Mouse (Mus musculus) lung, postnatal 0 days (tissue): ENCODE data around the gene Slitrk3. TPM values are rescaled to one million over a fixed set of nuclear protein-coding genes. Genes with fewer than 3 reads are reported as not detected.

Experiments
- ATAC-seq: fragments of 200-750 bp; cut with Nextera tagmentation; 2 replicates; pipeline ENCODE4 v1.8.0; 2017; ENCODE audit warnings: moderate library complexity
- DNase-seq: peaks from one replicate; pipeline ENCODE4 v3.0.0-alpha.2; 2016; ENCODE audit warnings: low spot score
- H3K27ac ChIP-seq: fragments of 300-500 bp; sonication (generic); 2 replicates; pipeline ENCODE4 v1.5.1; 2014; ENCODE audit warnings: antibody characterized with exemption, mild to moderate bottlenecking, low read length, mixed read lengths
- H3K27me3 ChIP-seq: fragments of 300-500 bp; sonication (generic); replicated peaks from 2 replicates; pipeline ENCODE4 v1.6.1; 2014; ENCODE audit warnings: low read length, mixed read lengths; ENCODE audit not compliant: insufficient read depth
- H3K36me3 ChIP-seq: fragments of 300-500 bp; sonication (generic); 2 replicates; pipeline ENCODE4 v1.6.1; 2014; ENCODE audit warnings: low read length, mixed read lengths; ENCODE audit not compliant: insufficient read depth
- H3K4me1 ChIP-seq: fragments of 300-500 bp; sonication (generic); 2 replicates; pipeline ENCODE4 v1.6.1; 2014; ENCODE audit warnings: antibody characterized with exemption, low read depth, low read length, mixed read lengths; ENCODE audit not compliant: insufficient read depth
- H3K4me2 ChIP-seq: fragments of 300-500 bp; sonication (generic); replicated peaks from 2 replicates; pipeline ENCODE4 v1.6.1; 2014; ENCODE audit warnings: low read depth, mild to moderate bottlenecking, low read length, moderate library complexity, mixed read lengths
- H3K4me3 ChIP-seq: fragments of 300-500 bp; sonication (generic); 2 replicates; pipeline ENCODE4 v1.5.1; 2014; ENCODE audit warnings: low read depth, low read length
- H3K9ac ChIP-seq: fragments of 300-500 bp; sonication (generic); replicated peaks from 2 replicates; pipeline ENCODE4 v1.6.1; 2014; ENCODE audit warnings: low read depth, mild to moderate bottlenecking
- H3K9me3 ChIP-seq: fragments of 300-500 bp; sonication (generic); 2 replicates; pipeline ENCODE4 v1.6.1; 2016; ENCODE audit warnings: low read length, mixed read lengths
- CTCF ChIP-seq: IDR thresholded peaks from 2 replicates; pipeline ENCODE4 v1.5.1; 2016; ENCODE audit warnings: antibody characterized with exemption, mild to moderate bottlenecking
- EP300 ChIP-seq: IDR thresholded peaks from 2 replicates; pipeline ENCODE4 v1.6.1; 2016; ENCODE audit warnings: antibody characterized with exemption, mild to moderate bottlenecking, control low read depth
- WGBS: fragments of 180-500 bp; shearing (Covaris S2); extraction: QIAGEN DNeasy Blood & Tissue Kit; methylation state at CpG from one replicate; pipeline ENCODE4 v1.1.7; 2014; 5-methylcytosine and 5-hydroxymethylcytosine counted together
- polyA plus RNA-seq: library from polyadenylated mRNA; unstranded; fragments of >200 nt; fragmentation: Nextera tagmentation; extraction: Ambion mirVana; gene quantifications from 2 replicates; pipeline ENCODE4 v1.2.1, GENCODE M21; 2015

Gene Slitrk3
- polyA plus RNA-seq, 1 experiment from 2014 or later = not detected

DNA sequence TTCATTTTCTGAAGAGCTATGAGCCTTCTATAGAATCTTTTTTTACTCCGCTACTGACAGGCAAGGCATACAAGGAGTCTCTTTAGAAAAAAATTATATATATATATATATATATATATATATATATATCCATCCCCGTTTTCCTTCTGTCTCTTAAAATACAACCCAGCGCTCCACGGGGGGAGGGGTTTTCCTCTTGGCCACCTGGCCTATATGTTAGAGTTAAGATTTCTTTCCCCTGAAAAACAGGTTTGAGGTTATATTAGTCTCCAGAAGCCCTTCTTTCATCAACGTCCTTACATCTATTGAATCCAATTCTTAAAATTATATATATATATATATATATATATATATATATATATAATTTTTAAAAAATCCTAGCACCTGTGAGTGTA, 1.6 kb downstream of the Slitrk3 start:
- H3K27me3 ChIP-seq = peaks cover 6% of the 10 kb centered on the region; the same call in 1 of the 2 replicates
- H3K4me2 ChIP-seq = no peak overlapping the region
- TF ChIP-seq CTCF (no peak), EP300 (no peak)
- ATAC-seq (no peak), DNase-seq (no peak)
- no peak overlapping the region for H3K27ac ChIP-seq
- no peak overlapping the region for H3K9ac ChIP-seq
- H3K4me1 ChIP-seq = no peaks in the 10 kb centered on the region; the same call in 1 of the 2 replicates
- no peak overlapping the region for H3K4me3 ChIP-seq
- no peaks in the 10 kb centered on the region for H3K9me3 ChIP-seq
- H3K36me3 ChIP-seq = no peaks in the 10 kb centered on the region
- WGBS = 39% methylated on average over 5 of the region's 5 CpGs

DNA sequence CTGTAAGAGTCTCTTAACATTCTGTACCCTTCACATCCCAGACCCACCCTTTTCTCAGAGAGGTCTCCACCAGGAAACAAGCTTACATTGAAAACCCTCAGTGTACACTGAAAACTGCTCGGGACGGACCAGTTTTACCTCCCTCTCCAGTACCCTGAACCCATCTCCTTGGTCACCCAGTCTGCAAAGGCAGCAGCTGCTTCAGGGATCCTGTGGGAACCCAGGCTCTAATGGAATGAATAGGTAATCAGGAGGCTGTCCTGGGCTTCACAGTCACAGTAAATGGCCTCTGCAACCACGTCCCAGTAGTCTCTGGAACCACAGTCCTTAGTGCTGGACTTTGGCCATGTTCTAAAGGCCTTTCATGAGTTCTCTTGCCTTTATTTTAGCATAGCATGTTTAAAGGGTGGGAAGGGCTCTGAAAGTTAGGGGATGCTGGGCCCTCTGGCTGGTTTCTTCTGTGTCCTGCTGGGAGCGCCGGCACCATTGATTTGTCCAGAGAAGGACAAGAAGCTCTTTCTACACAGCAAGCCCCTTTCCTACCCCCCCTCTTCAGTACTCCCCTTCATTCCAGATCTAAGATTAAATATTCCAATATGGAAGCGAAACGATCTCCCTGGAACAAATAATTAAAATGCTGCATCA, 2.1 kb downstream of the Slitrk3 start:
- ATAC-seq = no peak
- peaks cover 6% of the 10 kb centered on the region; the same call in 1 of the 2 replicates for H3K27me3 ChIP-seq

DNA sequence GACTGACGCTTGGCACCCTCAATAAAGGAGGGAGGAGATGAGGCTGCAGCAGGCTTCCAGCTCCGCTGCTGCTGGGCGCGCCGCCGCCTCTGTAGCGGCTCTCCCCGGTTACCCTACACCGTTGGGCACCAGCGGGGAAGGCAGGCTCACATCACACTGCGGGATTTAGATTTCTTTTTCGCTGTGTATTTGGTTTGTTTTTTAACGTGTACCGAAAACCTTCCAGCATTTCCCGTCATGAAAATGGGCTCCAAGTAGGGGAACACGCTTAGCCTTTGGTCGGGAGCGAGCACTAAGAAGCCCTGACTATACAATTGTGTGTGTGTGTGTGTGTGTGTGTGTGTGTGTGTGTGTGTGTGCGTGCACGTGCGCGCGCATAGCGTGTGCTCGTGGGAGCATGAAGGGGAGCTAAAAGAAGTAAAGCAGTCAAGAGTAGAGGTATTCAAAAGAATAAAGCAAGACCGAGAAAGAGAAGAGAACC, 4.1 kb downstream of the Slitrk3 start:
- Histone ChIP-seq H3K9ac (no peak overlapping the region), H3K27ac (no peak overlapping the region), H3K36me3 (no peaks in the 10 kb centered on the region), H3K4me3 (peak overlapping the region; percentile 28), H3K4me1 (no peaks in the 10 kb centered on the region; the same call in 1 of the 2 replicates), H3K4me2 (peak overlapping the region; percentile 51), H3K27me3 (peaks cover 6% of the 10 kb centered on the region; the same call in 1 of the 2 replicates), H3K9me3 (no peaks in the 10 kb centered on the region)
- WGBS = 3% methylated on average over 26 of the region's 26 CpGs
- ATAC-seq (no peak), DNase-seq (no peak)
- TF ChIP-seq EP300 (no peak), CTCF (no peak)

More for the DNA sequence above, 2.1 kb downstream of the Slitrk3 start:
- no peaks in the 10 kb centered on the region for H3K36me3 ChIP-seq
- H3K4me3 ChIP-seq = no peak overlapping the region
- no peak overlapping the region for H3K9ac ChIP-seq
- no peaks in the 10 kb centered on the region for H3K9me3 ChIP-seq
- H3K4me2 ChIP-seq = no peak overlapping the region
- H3K4me1 ChIP-seq = no peaks in the 10 kb centered on the region; the same call in 1 of the 2 replicates
- no peak for TF ChIP-seq CTCF
- WGBS = 40% methylated on average over 7 of the region's 7 CpGs
- no peak overlapping the region for H3K27ac ChIP-seq
- no peak for DNase-seq

DNA sequence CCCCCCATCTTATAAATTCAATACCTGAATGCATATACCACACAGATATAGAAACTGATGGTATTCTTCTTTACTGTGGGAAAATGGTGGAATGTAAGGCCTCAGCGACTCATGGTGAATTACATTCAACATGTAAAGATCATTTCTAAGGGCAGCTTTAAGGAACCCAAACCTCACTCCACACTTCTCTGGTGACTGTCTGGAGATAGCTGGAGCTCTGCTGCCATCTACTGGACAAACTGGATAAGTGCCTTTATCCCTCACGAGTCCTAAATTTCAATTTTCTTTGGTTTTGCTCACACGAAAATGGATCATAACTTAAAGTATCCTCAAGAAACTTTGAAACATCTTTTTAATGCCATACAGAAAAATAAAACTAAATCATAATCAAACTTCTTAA, 11.4 kb downstream of the Slitrk3 start:
- DNase-seq (peak; percentile 74), ATAC-seq (no peak; the same call in 1 of the 2 replicates)
- WGBS = 1% methylated on average over 3 of the region's 3 CpGs
- H3K27ac ChIP-seq = no peak overlapping the region
- no peaks in the 10 kb centered on the region for H3K27me3 ChIP-seq
- no peaks in the 10 kb centered on the region for H3K9me3 ChIP-seq
- no peaks in the 10 kb centered on the region for H3K4me1 ChIP-seq
- H3K9ac ChIP-seq = no peak overlapping the region
- TF ChIP-seq EP300 = no peak
- TF ChIP-seq CTCF = peak; percentile 84
- no peak overlapping the region for H3K4me3 ChIP-seq
- no peaks in the 10 kb centered on the region for H3K36me3 ChIP-seq
- no peak overlapping the region for H3K4me2 ChIP-seq

- H3K27ac ChIP-seq = no peak overlapping the region
- DNase-seq (no peak), ATAC-seq (no peak)
- H3K9me3 ChIP-seq = no peaks in the 10 kb centered on the region
- TF ChIP-seq CTCF (no peak), EP300 (no peak)
- no peak overlapping the region for H3K4me3 ChIP-seq
- H3K4me1 ChIP-seq = no peaks in the 10 kb centered on the region
- no peaks in the 10 kb centered on the region for H3K36me3 ChIP-seq
- no peak overlapping the region for H3K9ac ChIP-seq
- no peak overlapping the region for H3K4me2 ChIP-seq
- H3K27me3 ChIP-seq = no peaks in the 10 kb centered on the region
These were observed 15.3 kb downstream of the Slitrk3 start for GRCm38 (mm10) chr3:73042256-73042655.

GRCm38 (mm10) chr3:73006045-73006444, 51.6 kb downstream of the Slitrk3 start:
- H3K4me1 ChIP-seq = no peaks in the 10 kb centered on the region
- no peak overlapping the region for H3K4me2 ChIP-seq
- H3K9ac ChIP-seq = no peak overlapping the region
- no peaks in the 10 kb centered on the region for H3K9me3 ChIP-seq
- no peak overlapping the region for H3K27ac ChIP-seq
- WGBS = 22% methylated on average over 2 of the region's 6 CpGs
- H3K36me3 ChIP-seq = no peaks in the 10 kb centered on the region
- no peak overlapping the region for H3K4me3 ChIP-seq
- no peaks in the 10 kb centered on the region for H3K27me3 ChIP-seq
- ATAC-seq = no peak
- TF ChIP-seq EP300 (no peak), CTCF (no peak)
- no peak for DNase-seq
